Mouse (Mus musculus): ENCODE results near the gene Pccb.

The Pccb gene

GRCm38 (mm10) chr9:101042249-101042648, 7.6 kb upstream of the Pccb start:
- DNase-seq: no peak

- no peak for DNase-seq
Measured at GRCm38 (mm10) chr9:101041508-101041907, 6.8 kb upstream of the Pccb start.

GRCm38 (mm10) chr9:101038634-101039033, 3.9 kb upstream of the Pccb start:
- DNase-seq: no peak

- no peak for DNase-seq
Measured at GRCm38 (mm10) chr9:101037396-101037795, 2.7 kb upstream of the Pccb start.

- DNase-seq: no peak
Measured at GRCm38 (mm10) chr9:101036876-101037275, 2.2 kb upstream of the Pccb start.

- DNase-seq: no peak
Measured at GRCm38 (mm10) chr9:101035836-101036596, 1.3 kb upstream of the Pccb start.

GRCm38 (mm10) chr9:101033761-101034447, 794 bp downstream of the Pccb start:
- no peak for DNase-seq

GRCm38 (mm10) chr9:101018768-101019167, 15.9 kb downstream of the Pccb start:
- DNase-seq: no peak

- DNase-seq: no peak
Measured at GRCm38 (mm10) chr9:101017734-101018516, 16.8 kb downstream of the Pccb start.

GRCm38 (mm10) chr9:101015324-101015723, 19.4 kb downstream of the Pccb start:
- no peak for DNase-seq

- DNase-seq: no peak
Measured at GRCm38 (mm10) chr9:101012433-101012832, 22.3 kb downstream of the Pccb start.

- DNase-seq: no peak
Measured at GRCm38 (mm10) chr9:101005866-101006265, 28.8 kb downstream of the Pccb start.

GRCm38 (mm10) chr9:101003302-101003701, 31.4 kb downstream of the Pccb start:
- no peak for DNase-seq

GRCm38 (mm10) chr9:101002841-101003240, 31.9 kb downstream of the Pccb start:
- DNase-seq: no peak

GRCm38 (mm10) chr9:101002053-101002452, 32.6 kb downstream of the Pccb start:
- peak; percentile 4 for DNase-seq

- DNase-seq: no peak
Measured at GRCm38 (mm10) chr9:100997138-100997537, 37.6 kb downstream of the Pccb start.

GRCm38 (mm10) chr9:100993937-100994336, 40.8 kb downstream of the Pccb start:
- DNase-seq: no peak

- peak; percentile 17 for DNase-seq
Measured at GRCm38 (mm10) chr9:100992191-100992590, 42.5 kb downstream of the Pccb start.

- no peak for DNase-seq
Measured at GRCm38 (mm10) chr9:100991321-100991720, 43.4 kb downstream of the Pccb start.

GRCm38 (mm10) chr9:100990609-100991008, 44.1 kb downstream of the Pccb start:
- no peak for DNase-seq

- DNase-seq: no peak
Measured at GRCm38 (mm10) chr9:100987850-100988249, 46.8 kb downstream of the Pccb start.

GRCm38 (mm10) chr9:100987006-100987405, 47.7 kb downstream of the Pccb start:
- DNase-seq: no peak

Data from retina, postnatal 1 day (tissue).